17 mouse cellular contexts compared by ENCODE assay signal in genomic region chr11:11923345-11923744, GRCm38 (mm10). TPM values are rescaled to one million over a fixed set of nuclear protein-coding genes. Genes with fewer than 3 reads are reported as not detected.
DNase-seq lines count a peak whose midpoint lies in the region; ATAC-seq and TF ChIP-seq lines count a peak whose summit lies in the region.
"Had no signal": no experiment of that assay in that cellular context is flagged by ENCODE, and none has a peak within 500 bp of the region (broad histone marks: within the 10 kb centered on the region; RNA-seq: fewer than 3 reads in every experiment).

No protein-coding gene starts in this region.

- H3K9me3 ChIP-seq in ES-E14 (ENCODE audit: control insufficient read depth, insufficient read depth, low read depth, low read length) (no peaks in the 10 kb centered on the region), MEL (replicated peaks; ENCODE audit: insufficient read depth, low read length) (no peaks in the 10 kb centered on the region)
- H3K9me3 ChIP-seq in intestine, embryonic 16.5 days (ENCODE audit: control insufficient read depth, low read length), result no peaks in the 10 kb centered on the region
- no peaks in the 10 kb centered on the region for H3K9me3 ChIP-seq in liver, embryonic 15.5 days (replicated peaks)
- H3K9me3 ChIP-seq: embryonic facial prominence, embryonic 12.5 days; forebrain, embryonic 13.5 days; kidney, embryonic 15.5 days; limb, embryonic 12.5 days had no signal

- no peak for TF ChIP-seq POLR2A in MEL (IDR thresholded peaks at IDR 0.05; ENCODE audit: control insufficient read depth in 1 of 2, insufficient read depth in 1 of 2, low read depth in 1 of 2, low read length in 2 of 2, poor library complexity in 1 of 2)

- H3K4me2 ChIP-seq in intestine, embryonic 16.5 days (ENCODE audit: low read depth, low read length), result no peak overlapping the region
- 0 out of 2 replicates have a peak overlapping the region, but pooled peaks have one; percentile 5 for H3K4me2 ChIP-seq in liver, embryonic 15.5 days
- H3K4me2 ChIP-seq: embryonic facial prominence, embryonic 12.5 days; forebrain, embryonic 13.5 days; kidney, embryonic 15.5 days; limb, embryonic 12.5 days; lung, embryonic 14.5 days had no signal

- peaks cover 5 to 8% of the 10 kb centered on the region in 2 experiments; a peak in 3 of 4 replicates for H3K4me1 ChIP-seq in ES-E14 (ENCODE audit: control insufficient read depth in 2 of 2, insufficient read depth in 2 of 2, low read length in 2 of 2, poor library complexity in 1 of 2)
- peaks cover 0 to 7% of the 10 kb centered on the region in 2 experiments; a peak in 2 of 4 replicates for H3K4me1 ChIP-seq in MEL (ENCODE audit: control insufficient read depth in 1 of 2, insufficient read depth in 2 of 2, low read length in 2 of 2)
- no peaks in the 10 kb centered on the region for H3K4me1 ChIP-seq in intestine, embryonic 16.5 days (ENCODE audit: control insufficient read depth, insufficient read depth, low read length)
- H3K4me1 ChIP-seq in liver, embryonic 15.5 days (replicated peaks), result peaks cover 19% of the 10 kb centered on the region
- H3K4me1 ChIP-seq: embryonic facial prominence, embryonic 12.5 days; forebrain, embryonic 13.5 days had no signal

- TF ChIP-seq CTCF in MEL (IDR thresholded peaks at IDR 0.05 in 2 of 3, conservative IDR thresholded peaks at IDR 0.05 in 1 of 3; ENCODE audit: control insufficient read depth in 1 of 3, insufficient read depth in 1 of 3, low read depth in 2 of 3, low read length in 3 of 3, poor library complexity in 1 of 3, severe bottlenecking in 1 of 3), result no peak
- TF ChIP-seq CTCF in layer of hippocampus, adult 2 months (conservative IDR thresholded peaks at IDR 0.05), result no peak

- H3K9ac ChIP-seq in ES-E14 (ENCODE audit: insufficient read depth, low read depth, low read length, poor library complexity, severe bottlenecking), result no peak overlapping the region
- no peak overlapping the region for H3K9ac ChIP-seq in MEL (ENCODE audit: control insufficient read depth, low read depth, low read length, poor library complexity, severe bottlenecking)
- H3K9ac ChIP-seq in intestine, embryonic 16.5 days (ENCODE audit: low read depth, low read length), result no peak overlapping the region
- H3K9ac ChIP-seq in liver, embryonic 15.5 days, result no peak overlapping the region
- H3K9ac ChIP-seq: embryonic facial prominence, embryonic 12.5 days; forebrain, embryonic 13.5 days; kidney, embryonic 15.5 days; limb, embryonic 12.5 days; lung, embryonic 14.5 days had no signal

- in situ Hi-C loops in ES-E14 (cut with MboI; ENCODE audit: low sequenced_read_pairs in 2 of 2, unreplicated experiment in 2 of 2), result no loop called here

- no peak overlapping the region for H3K4me3 ChIP-seq in ES-E14 (ENCODE audit: insufficient read depth in 1 of 2, low read depth in 1 of 2, low read length in 2 of 2, poor library complexity in 1 of 2, severe bottlenecking in 1 of 2)
- no peak overlapping the region for H3K4me3 ChIP-seq in MEL (ENCODE audit: control insufficient read depth in 1 of 2, insufficient read depth in 1 of 2, low read depth in 2 of 2, low read length in 2 of 2)
- H3K4me3 ChIP-seq in intestine, embryonic 16.5 days (ENCODE audit: low read length), result no peak overlapping the region
- H3K4me3 ChIP-seq in liver, embryonic 15.5 days (replicated peaks), result no peak overlapping the region
- no peak overlapping the region for H3K4me3 ChIP-seq in layer of hippocampus, adult 2 months
- H3K4me3 ChIP-seq: embryonic facial prominence, embryonic 12.5 days; erythroblast, embryonic 14.5 days; forebrain, embryonic 13.5 days; kidney, embryonic 15.5 days; limb, embryonic 12.5 days had no signal

- no peak for DNase-seq in ES-E14 (ENCODE audit: low read depth, low spot score)
- peak; percentile 16 for DNase-seq in MEL (ENCODE audit: low read depth, low spot score)
- no peak for DNase-seq in gastrocnemius, postnatal 36 days
- DNase-seq in layer of hippocampus, adult 2 months (ENCODE audit: low spot score in 2 of 2), result no peak
- DNase-seq in layer of hippocampus, postnatal 25 days (ENCODE audit: extremely low spot score in 1 of 2, low spot score in 1 of 2), result no peak
- DNase-seq: adrenal gland, postnatal 36 days; cerebellum, adult 9-10 months; lung, embryonic 14.5 days; lung, postnatal 36 days; thymus, postnatal 14 days had no signal

- no peak for TF ChIP-seq EP300 in MEL (IDR thresholded peaks at IDR 0.05; ENCODE audit: low read depth in 1 of 2, low read length in 2 of 2)

- H3K36me3 ChIP-seq in ES-E14 (ENCODE audit: control insufficient read depth, insufficient read depth, low read length, poor library complexity, severe bottlenecking) (no peaks in the 10 kb centered on the region), MEL (ENCODE audit: control insufficient read depth in 1 of 2, insufficient read depth in 2 of 2, low read length in 2 of 2) (peaks cover 0 to 6% of the 10 kb centered on the region in 2 experiments; a peak in 2 of 4 replicates)
- no peaks in the 10 kb centered on the region for H3K36me3 ChIP-seq in intestine, embryonic 16.5 days (ENCODE audit: control insufficient read depth, insufficient read depth, low read length)
- H3K36me3 ChIP-seq in liver, embryonic 15.5 days (replicated peaks), result no peaks in the 10 kb centered on the region
- H3K36me3 ChIP-seq: embryonic facial prominence, embryonic 12.5 days; kidney, embryonic 15.5 days; limb, embryonic 12.5 days had no signal

- no peaks in the 10 kb centered on the region for H3K79me2 ChIP-seq in MEL (ENCODE audit: control insufficient read depth, insufficient read depth, low read length, poor library complexity)

- WGBS in intestine, embryonic 16.5 days, result 81% methylated on average over 3 of the region's 3 CpGs
- WGBS in liver, embryonic 15.5 days (ENCODE audit: insufficient replicate concordance), result 54% methylated on average over 3 of the region's 3 CpGs

- H3K27ac ChIP-seq in ES-E14 (ENCODE audit: insufficient read depth, low read depth, low read length, poor library complexity, severe bottlenecking) (no peak overlapping the region), MEL (ENCODE audit: control insufficient read depth, low read depth, low read length) (no peak overlapping the region)
- H3K27ac ChIP-seq in intestine, embryonic 16.5 days (ENCODE audit: low read length), result no peak overlapping the region
- no peak overlapping the region for H3K27ac ChIP-seq in liver, embryonic 15.5 days (replicated peaks)
- no peak overlapping the region for H3K27ac ChIP-seq in layer of hippocampus, adult 2 months
- H3K27ac ChIP-seq: embryonic facial prominence, embryonic 12.5 days; forebrain, embryonic 13.5 days; kidney, embryonic 15.5 days; limb, embryonic 12.5 days had no signal

- H3K27me3 ChIP-seq in MEL (ENCODE audit: control insufficient read depth in 1 of 2, insufficient read depth in 2 of 2, low read length in 2 of 2), result peaks cover 0 to 5% of the 10 kb centered on the region in 2 experiments; a peak in 2 of 4 replicates
- no peaks in the 10 kb centered on the region for H3K27me3 ChIP-seq in intestine, embryonic 16.5 days (replicated peaks; ENCODE audit: control insufficient read depth, insufficient read depth, low read length)
- peaks cover 3% of the 10 kb centered on the region; the same call in 1 of the 2 replicates for H3K27me3 ChIP-seq in liver, embryonic 15.5 days
- H3K27me3 ChIP-seq: embryonic facial prominence, embryonic 12.5 days; forebrain, embryonic 13.5 days; kidney, embryonic 15.5 days; limb, embryonic 12.5 days had no signal

- intact Hi-C loops in gastrocnemius, postnatal 36 days (cut with DNase I), result no loop called here

- TF ChIP-seq RAD21 in MEL (IDR thresholded peaks at IDR 0.05; ENCODE audit: low read depth, low read length), result no peak

- ATAC-seq in intestine, embryonic 16.5 days, result peak; percentile 71
- peak; percentile 77 for ATAC-seq in liver, embryonic 15.5 days (ENCODE audit: insufficient read depth)
- ATAC-seq: forebrain, embryonic 13.5 days had no signal

TF ChIP-seq in ES-E14, 5 proteins besides CTCF, POLR2A, EP300 and RAD21:
- TF ChIP-seq ZNF384 (IDR thresholded peaks at IDR 0.05; ENCODE audit: low read depth, low read length) (no peak), MAFK (IDR thresholded peaks at IDR 0.05; ENCODE audit: insufficient read depth, low read depth, low read length) (peak; percentile 60; the same call in 1 of the 2 replicates)
TF ChIP-seq in ES-E14: peak in this region for 1.

TF ChIP-seq in MEL, 35 proteins besides CTCF, POLR2A, EP300 and RAD21:
- TF ChIP-seq TAL1 (IDR thresholded peaks at IDR 0.05; ENCODE audit: low read length), result no peak
- TF ChIP-seq HCFC1 (IDR thresholded peaks at IDR 0.05; ENCODE audit: low read depth, low read length), result no peak
- no peak for TF ChIP-seq POLR2AphosphoS2 (IDR thresholded peaks at IDR 0.05; ENCODE audit: low read length)
- no peak for TF ChIP-seq NRF1 (IDR thresholded peaks at IDR 0.05; ENCODE audit: insufficient read depth, low read depth, low read length, poor library complexity, severe bottlenecking)
- TF ChIP-seq GATA1 (IDR thresholded peaks at IDR 0.05; ENCODE audit: low read depth, low read length), result peak; percentile 35; the same call in 1 of the 2 replicates

RNA-seq across cellular contexts. Expression of gene Ddc, which starts 25.4 kb away (rescaled TPM):
- total RNA-seq in ES-E14 (2012; rRNA removed), result 16.1 and 29.1 TPM in 2 replicates
- total RNA-seq in MEL (2012; rRNA removed), result 0.08 TPM in 1 of 2 replicates, not detected in the other
- polyA plus RNA-seq in MEL (2012; ENCODE audit: insufficient read depth in 1 of 2, insufficient read length in 2 of 2, low read depth in 1 of 2, low replicate concordance in 2 of 2, missing spikeins in 1 of 2), result under 1 TPM in 1 of 2 experiments, not detected in 1; 0.07 TPM
- 44.0 and 44.7 TPM in 2 replicates for polyA plus RNA-seq in intestine, embryonic 16.5 days (2015; fragmentation: Nextera tagmentation; extraction: Ambion mirVana)
- polyA plus RNA-seq in liver, embryonic 15.5 days (2015; fragmentation: Nextera tagmentation; extraction: Ambion mirVana), result 11.1 and 13.6 TPM in 2 replicates
- total RNA-seq in gastrocnemius, postnatal 36 days (2021), result under 1 TPM; 0.66 to 0.86 TPM
- total RNA-seq in layer of hippocampus, adult 2 months (2021), result 1 to 10 TPM; 8.1 to 8.9 TPM
- total RNA-seq in layer of hippocampus, postnatal 25 days (2021), result 10 to 100 TPM; 11.8 to 12.2 TPM
